Mouse (Mus musculus) C3H10T1/2 (cell line): Measurements from ENCODE around the gene U90926. TPM values are rescaled to one million over a fixed set of nuclear protein-coding genes. Genes with fewer than 3 reads are reported as not detected.

Experiments used
- polyA plus RNA-seq, 2 experiments: library from polyadenylated mRNA; unstranded; fragments of >200 nt; fragmentation: generic; extraction: Trizol; gene quantifications; one replicate each; pipeline ENCODE4 v1.2.1; 2012; ENCODE audit warnings: missing spikeins in 2 of 2

The U90926 gene
- not detected for polyA plus RNA-seq

GRCm38 (mm10) chr5:92215308-92215707 is at the start of gene U90926:
U90926 (minus strand) TSS chr5:92215408.

GRCm38 (mm10) chr5:92256218-92256617 is 41.0 kb upstream of the U90926 start, which contains the start of gene Ppef2:
Ppef2 (minus strand) TSS chr5:92256278.

Other genes starting within 250 kb of the U90926 start
- under 1 TPM in 1 of 2 experiments, not detected in 1; 0.11 TPM for gene Odaph, start 227.9 kb downstream of the U90926 start, polyA plus RNA-seq
- gene Cdkl2, start 171.5 kb downstream of the U90926 start, polyA plus RNA-seq = 1 to 10 TPM in 1 of 2 experiments, under 1 TPM in 1; 0.12 to 1.6 TPM
- 10 to 100 TPM in 1 of 2 experiments, 1 to 10 TPM in 1; 3.2 to 21.7 TPM for gene G3bp2, start 131.7 kb downstream of the U90926 start, polyA plus RNA-seq
- 10 to 100 TPM in 1 of 2 experiments, 1 to 10 TPM in 1; 2.4 to 20.9 TPM for gene Uso1, start 77.5 kb downstream of the U90926 start, polyA plus RNA-seq
- under 1 TPM; 0.06 to 0.40 TPM for gene Ppef2, start 40.9 kb upstream of the U90926 start, polyA plus RNA-seq
- 10 to 100 TPM in 1 of 2 experiments, 1 to 10 TPM in 1; 2.1 to 43.8 TPM for gene Naaa, start 62.8 kb upstream of the U90926 start, polyA plus RNA-seq
- 1 to 10 TPM; 1.7 to 4.4 TPM for gene Sdad1, start 95.1 kb upstream of the U90926 start, polyA plus RNA-seq
- gene Cxcl9, start 112.7 kb upstream of the U90926 start, polyA plus RNA-seq = under 1 TPM in 1 of 2 experiments, not detected in 1; 0.01 TPM
- under 1 TPM in 1 of 2 experiments, not detected in 1; 0.06 TPM for gene Art3, start 116.4 kb upstream of the U90926 start, polyA plus RNA-seq
- gene Cxcl10, start 133.5 kb upstream of the U90926 start, polyA plus RNA-seq = 1 to 10 TPM in 1 of 2 experiments, under 1 TPM in 1; 0.61 to 2.5 TPM
- gene Nup54, start 219.8 kb upstream of the U90926 start, polyA plus RNA-seq = 1 to 10 TPM; 1.5 to 9.2 TPM